Mouse (Mus musculus) retina, adult 2 months (tissue): ENCODE results near the gene Manba.
"Not testable (repeated sequence)": the region's sequence is repeated elsewhere in the genome, so short reads cannot be mapped to it uniquely, and the experiment has no call there.

ENCODE experiments used
- DNase-seq: peaks from one replicate; pipeline ENCODE4 v3.0.0-alpha.2; 2012; ENCODE audit warnings: low read depth, low spot score

The Manba gene

DNA sequence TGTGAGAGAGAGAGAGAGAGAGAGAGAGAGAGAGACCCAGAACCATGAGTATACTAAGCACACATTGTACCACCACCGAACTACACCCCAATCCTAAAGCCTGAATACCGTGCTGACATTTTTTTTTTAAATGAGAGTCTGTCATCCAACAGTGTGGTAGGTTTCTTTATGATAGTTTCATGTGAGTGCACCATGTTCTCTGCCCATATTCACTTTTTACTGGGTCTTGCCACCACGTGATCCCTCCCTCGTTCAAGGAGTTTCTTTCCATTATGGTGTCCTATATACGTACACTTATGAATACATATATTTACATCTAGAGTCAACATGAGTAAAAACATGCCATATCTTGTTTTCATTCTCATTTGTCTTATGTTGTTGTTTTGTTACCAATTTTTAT lies 940 bp downstream of the Manba start:
- DNase-seq = no peak

DNA sequence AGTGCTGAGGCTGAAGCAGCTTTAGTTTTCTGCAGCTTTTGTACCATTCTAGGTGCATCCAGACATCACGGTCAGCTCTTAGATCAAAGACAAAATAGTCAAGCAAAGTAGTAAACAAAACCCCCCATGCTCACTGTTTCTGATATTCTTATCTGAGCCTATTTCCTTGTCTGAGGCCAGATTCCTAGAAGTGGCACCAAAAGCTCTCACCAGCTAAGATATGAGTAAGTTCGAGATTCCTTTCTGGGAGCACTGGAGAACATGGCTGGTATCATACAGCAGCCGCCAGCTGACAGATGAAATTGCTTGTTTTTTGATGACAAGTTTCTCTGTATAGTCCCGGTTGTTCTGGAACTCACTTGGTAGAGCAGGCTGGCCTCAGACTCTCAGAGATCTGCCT lies 2.4 kb downstream of the Manba start:
- no peak for DNase-seq

DNA sequence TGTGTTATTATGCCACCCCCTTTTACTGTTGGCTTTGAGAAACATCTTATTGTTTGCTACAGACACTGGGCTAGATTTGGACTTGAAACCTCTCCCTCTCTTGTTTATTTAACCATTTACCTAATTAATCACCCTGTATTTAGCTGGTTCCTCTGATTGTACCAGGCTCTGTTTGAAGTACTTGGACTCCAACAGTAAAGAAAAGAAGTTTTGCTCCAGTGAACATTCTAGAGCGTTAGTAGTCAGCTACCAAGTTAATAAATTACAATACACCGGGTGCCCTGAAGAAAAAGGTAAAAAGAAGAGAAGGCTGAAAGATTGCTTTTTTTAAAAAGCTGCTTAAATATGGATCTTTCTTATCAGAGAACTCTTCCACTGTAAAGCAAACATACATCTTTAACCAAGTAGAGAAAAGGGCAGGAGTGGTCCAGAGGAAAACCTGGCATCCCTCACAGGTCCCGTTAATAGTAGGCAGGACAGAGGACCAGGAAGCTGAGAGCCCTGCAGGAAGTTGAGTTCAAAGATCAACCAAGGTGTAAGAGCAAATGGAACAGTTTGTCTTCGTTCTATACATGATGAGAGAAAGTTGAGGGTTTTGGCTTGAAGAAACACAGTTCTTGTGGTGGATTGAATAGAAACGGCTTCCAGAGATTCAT lies 4.6 kb downstream of the Manba start:
- DNase-seq = no peak

DNA sequence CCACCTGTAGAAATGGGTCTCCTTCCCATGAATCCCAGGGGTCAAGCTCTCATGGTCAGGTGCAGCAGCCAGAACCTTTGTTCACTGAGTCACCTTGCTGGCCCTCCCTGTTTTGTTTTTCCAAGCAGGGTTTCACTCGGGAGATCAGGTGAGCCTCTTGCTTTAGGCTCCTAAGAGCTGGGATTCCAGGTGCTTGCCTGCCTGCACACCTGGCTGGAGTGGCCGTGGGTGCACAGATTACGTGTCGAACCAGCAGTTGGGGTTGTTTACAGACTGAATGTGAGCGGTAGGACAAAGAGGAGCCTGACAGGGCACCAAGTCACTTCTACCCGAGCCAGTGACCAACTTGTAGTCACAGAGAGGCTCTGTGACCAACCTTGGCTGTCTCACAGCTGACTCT lies 5.7 kb downstream of the Manba start:
- DNase-seq = no peak

DNA sequence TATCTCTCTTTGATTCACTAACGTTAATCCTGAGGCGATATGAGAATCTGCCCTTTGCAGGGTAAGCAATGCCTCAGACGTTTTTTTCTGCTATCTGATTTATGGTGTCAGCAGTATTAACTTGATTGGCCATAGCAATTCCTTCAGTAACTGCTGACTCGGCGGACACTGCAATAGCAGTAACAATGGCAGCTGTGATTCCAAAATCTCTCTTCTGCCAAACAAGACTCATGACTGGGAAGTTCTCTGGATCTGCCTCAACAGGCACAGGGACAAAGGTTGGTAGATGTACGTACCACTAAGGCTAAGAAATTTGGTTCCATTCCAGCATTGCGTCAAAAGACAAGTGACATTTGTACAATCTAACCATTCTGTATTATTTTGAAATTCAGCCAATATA lies 7.9 kb downstream of the Manba start:
- DNase-seq = not testable (repeated sequence)

DNA sequence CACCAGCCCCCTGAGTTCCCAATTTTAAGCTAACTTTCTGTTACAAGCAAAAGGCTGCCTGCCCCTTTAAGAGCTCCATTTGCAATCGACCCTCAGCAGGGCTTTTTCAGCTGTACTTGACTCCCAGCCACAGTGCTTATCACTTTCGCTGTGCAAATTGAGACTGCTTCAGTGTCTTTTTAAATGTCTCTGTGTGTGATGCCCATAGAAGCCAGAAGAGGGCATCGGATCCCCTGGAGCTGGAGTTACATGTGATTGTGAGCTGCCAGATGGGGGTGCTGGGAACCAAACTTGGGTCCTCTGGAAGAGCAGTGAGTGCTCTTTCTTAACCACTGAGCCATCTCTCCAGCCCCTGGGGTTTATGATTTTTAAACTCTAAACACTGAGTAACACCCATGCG lies 12.5 kb downstream of the Manba start:
- DNase-seq = not testable (repeated sequence)

DNA sequence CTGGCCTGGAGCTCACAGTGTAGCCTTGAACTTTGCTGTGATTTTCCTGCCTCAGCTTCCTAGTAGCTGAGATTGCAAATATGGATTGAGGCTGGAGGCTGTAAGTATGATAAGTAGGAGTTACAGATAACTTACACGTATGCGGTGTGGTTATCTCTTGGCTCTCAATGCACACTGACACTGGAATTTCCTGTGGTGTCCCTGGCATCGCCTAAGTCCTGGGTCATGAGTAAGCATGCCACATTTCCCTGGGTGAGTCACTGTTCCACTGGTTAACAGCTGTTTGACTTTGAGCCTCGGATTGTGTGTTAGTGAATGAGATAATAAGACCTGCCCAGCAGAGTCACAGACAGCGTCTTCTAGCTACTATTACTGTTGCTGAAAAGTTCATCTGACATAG lies 13.5 kb downstream of the Manba start:
- DNase-seq = no peak

DNA sequence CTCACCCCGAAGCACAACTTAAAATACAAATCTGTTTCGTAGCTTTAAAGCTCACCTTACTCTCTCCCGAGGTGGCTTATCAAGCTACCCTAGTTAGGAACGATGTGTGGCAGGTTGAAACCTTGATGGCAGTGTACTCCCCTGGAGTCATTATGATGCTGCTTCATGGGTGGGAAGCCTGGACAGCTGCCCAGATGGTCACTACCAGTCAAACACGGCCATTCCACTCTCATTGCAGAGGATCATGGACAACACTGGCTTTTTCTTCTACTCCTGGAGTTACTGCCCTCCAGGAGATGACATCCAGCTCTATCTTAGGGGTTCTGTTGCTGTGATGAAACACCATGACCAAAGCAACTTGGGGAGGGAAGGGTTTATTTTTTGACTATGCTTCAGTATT lies 17.7 kb downstream of the Manba start:
- no peak for DNase-seq

DNA sequence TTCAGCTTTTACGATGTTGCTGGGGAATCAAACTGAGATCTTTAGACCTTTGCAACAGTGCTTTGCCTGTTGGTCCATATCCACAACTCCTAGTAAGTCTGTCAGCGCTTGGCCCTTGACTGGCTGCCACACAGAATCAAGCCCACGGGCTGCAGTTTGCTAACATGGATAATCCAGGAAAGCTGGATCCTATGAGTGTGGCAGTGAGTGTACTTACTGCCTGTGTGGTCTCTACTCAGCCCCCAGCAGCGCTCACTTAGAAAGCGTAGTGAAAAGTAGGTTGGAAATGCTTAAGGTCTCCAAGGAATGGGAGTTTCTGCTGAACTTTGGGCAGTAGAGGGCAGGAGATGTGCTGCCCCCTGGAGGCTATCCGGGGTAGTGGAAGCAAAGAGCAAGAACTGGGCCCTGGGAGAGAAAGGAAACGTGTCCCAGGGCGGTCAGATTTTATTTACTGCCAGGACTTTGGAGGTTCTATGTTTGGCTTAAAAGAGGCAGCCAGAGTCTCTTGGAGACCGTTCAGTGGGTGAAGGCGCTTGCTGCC lies 20.0 kb downstream of the Manba start:
- no peak for DNase-seq

DNA sequence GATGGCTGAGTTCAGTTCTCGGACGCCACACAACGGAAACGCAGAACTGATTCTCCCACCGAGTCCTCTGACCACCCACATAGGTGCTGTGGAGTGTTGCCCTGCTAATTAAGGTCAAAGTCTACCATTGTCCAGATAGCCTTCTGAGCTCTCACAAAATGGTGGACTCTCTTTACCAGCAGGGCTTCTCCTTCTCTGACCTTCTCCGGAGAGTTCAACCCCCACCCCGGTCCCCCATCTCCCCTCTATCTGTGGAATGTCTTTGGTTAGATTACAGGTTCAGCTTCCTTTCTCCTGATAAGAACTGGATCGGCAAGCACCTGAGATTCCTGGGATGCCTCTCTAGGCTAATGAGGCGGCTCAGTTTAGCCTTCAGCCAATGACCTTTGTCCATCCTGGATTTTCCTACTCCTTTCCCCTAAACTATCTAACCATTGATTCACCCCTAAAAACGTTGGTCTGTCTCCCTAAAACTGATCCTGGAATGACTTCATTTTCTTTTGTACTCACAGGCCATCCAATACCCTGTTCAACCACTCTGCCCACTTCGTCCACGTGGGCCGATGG lies 20.6 kb downstream of the Manba start:
- no peak for DNase-seq

DNA sequence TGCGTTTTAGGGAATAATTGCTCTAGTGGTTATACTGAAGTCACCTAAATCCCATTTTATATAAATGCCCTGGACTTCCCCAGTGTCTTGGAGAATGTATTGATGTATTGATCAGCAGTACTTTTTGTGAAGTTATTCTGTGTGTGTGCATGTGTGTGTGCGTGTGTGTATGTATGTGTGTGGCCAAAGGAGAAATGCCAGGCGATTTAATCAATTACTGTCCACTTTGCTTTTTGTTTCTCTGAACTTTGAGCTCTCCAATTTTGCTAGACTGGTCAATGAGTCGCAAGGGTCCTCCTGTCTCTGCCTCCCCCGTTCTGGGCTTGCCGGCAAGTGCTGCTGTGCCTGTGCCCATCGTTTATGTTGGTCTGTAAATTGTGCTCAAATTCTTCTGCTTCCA lies 22.1 kb downstream of the Manba start:
- no peak for DNase-seq

DNA sequence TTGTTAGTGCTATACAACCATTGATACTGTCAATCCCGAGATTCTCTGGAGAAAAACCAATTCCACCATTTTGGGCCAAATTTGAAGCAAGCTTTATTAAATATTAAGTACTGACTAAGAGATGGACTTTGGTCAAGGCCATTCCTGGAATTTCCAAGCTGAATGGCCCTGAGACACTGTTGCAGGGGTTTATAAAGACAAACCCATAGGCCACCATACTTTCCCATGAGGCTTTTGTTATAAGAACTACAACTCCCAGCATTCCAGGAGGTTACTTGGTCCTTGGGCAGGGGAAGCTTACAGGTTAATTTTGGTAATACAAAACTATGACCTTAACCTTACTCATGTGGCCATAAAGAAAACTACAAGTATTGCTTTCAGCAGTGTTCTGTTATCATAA lies 22.8 kb downstream of the Manba start:
- no peak for DNase-seq

DNA sequence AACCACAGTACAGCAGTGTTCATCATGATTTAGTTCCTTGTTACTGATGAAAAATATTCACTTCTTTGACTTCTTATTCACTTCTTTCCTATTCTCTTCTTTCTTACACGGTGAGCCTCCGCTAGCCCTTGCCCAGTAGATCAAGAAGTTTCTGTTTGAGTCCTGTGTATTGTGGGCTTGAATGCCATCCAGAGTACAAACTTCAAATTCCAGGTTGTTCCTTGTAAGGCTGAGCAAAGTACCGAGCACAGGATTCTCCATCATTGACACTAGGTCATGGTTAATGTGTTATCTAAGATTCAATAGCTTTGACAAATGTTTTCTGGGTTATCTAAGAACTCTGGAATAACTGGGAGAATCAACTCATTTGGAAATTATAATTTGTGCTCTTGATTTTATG lies 25.0 kb downstream of the Manba start:
- no peak for DNase-seq

DNA sequence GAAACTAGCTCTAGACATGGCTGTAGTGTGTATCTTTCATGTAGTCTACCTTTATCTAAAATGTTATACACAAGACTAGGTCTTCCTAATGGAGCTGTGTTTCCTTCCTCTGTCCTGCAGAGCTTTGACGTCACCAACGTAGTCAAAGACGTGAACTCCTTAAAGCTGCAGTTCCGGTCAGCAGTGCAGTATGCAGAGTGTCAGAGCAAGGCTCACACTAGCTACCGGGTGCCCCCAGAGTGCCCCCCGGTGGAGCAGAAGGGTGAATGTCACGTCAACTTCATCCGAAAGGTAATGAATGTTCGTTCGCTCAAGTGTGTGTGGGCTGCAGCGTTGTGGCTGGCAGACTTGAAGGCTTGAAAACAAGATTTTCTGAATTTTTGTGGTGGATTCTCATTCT lies 26.3 kb downstream of the Manba start:
- DNase-seq = no peak

DNA sequence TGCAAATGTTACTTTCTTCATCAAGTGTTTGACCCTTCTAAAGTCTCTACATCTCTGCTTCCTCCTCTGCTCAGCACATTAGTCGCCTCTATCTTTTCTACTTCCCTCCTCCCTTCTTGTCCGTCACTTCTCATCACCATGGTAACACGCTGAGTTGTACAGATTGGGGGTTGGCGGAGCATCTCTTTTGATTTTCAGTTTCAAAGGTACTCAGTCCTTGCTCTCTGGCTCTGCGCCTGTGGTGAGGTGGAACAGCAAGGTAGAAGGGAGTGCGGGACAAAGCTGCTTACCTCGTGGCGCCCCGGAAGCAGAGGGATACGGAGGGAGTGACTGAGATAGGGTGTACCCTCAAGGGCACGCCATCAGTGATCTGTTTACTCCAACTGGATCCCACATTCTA lies 27.9 kb downstream of the Manba start:
- DNase-seq = no peak

DNA sequence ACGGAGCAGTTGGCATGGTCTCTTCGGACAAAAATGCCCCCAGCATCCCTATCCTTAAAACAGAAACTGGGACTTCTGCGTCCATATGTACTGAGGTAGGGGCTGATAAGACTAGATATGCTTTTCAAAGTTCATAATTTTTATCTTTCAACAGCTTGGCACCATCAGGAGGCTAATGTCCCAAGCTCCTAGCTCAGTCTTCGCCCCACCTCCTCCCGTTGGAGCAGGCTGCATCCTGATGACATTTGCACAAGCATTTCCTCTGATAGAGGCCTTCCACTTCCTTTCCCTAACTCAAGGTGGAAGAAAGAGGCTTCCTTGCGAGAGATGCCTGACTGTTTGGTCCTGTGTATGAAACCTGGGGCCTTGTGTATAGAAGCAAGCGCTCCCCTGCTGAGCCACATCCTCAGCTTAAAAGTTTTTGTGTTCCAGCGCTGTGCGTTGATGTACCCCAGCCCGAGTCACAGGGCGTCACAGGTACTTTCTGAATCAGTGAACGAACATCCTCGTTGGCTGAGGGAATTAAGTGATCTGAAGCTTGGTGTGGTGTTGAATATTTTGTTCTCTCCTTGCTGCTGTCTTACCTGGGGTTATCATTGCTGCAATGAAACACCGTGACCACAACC lies 28.5 kb downstream of the Manba start:
- DNase-seq = no peak

DNA sequence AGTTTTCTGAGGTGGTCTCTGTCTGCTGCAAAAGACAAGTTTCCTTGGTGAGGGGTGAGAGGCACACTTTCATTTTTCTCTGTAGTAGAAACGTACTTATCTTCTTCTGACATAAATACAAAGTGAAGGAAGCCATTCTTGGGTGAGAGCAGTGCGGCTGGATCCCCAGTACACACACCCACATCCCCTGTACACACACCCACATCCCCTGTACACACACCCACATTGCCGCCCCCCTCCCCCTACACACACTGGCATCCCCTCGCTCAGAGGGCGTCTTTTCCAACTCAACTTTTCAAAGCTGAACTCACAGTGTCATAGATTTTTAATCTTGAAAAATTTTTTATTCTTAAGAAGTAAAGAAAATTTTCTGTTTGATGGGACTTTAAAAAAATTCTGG lies 29.8 kb downstream of the Manba start:
- DNase-seq = no peak

DNA sequence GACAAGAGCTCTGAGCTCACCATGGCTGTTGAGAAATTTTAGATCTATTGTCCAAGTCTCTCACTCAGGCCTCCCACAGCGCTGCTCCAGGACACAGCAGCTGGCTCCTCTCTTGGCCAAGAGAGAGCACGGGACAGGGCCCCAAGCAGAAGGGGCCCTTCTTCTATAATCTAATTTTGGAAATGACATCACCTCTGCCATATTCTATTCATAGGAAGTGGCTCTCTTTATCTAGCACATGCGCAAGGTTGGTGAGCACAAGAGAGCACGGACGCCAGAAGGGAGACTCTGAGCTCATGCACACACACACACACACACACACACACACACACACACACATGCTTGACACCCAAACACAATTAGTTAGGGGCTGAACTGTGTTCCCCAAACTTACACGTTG lies 31.5 kb downstream of the Manba start:
- no peak for DNase-seq

DNA sequence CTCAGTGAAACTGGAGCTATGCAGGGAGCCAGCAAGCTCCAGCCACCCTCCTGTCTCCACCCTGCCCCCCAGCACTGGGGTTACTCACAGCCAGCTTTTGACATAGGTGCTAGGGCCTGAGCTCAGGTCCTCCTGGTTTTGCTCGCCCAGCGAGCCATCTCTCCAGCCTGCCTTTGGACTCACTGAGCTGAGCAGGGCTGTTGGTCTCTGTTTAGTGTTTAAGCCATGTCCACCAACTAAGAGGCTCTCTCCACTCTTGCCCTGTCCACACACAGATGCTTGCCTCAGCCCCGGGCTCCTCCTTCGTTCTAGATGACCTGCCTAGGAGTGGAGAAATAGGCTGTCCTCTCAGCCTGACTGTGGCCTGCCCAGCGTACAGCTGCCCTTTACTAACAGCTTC lies 33.5 kb downstream of the Manba start:
- DNase-seq = no peak

DNA sequence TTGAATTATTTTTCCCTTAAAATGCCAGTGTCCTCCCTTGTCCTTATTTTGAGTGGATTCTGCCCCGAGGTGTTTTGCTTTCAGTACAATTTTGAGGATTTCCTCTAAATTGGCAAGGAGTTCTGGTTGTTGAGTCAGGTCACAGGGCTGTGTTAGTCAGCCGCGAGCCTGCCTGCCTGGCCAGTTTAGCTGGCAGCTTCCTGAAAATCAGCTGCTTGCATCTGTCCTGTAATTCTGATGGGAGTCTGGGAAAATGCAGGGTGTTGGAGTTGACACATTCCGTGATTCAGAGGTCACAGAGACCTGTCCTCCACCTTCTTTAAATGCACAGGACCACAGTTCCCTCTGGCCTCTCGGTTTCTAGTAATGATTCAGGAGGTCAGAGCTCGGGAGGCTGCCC lies 34.2 kb downstream of the Manba start:
- DNase-seq = no peak

DNA sequence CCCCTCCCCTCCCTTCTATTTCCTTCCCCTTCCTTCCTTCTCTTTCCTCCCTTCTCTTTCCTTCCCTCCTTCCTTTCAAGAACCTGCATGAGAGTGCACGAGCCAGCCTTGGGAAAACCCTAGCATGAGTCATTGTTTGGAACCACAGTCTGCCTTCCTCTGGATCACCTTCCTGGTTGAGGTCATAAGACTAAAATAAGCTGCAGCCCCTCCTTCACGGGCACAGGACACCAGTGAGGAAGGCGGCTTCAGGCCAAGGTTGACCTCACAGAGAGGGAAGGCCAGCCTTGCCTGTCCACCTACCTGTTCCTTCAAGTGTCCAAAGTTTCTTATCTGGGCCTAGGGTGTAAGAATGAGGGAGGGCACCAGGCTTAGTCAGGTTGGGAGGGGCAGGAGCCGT lies 36.6 kb downstream of the Manba start:
- no peak for DNase-seq

DNA sequence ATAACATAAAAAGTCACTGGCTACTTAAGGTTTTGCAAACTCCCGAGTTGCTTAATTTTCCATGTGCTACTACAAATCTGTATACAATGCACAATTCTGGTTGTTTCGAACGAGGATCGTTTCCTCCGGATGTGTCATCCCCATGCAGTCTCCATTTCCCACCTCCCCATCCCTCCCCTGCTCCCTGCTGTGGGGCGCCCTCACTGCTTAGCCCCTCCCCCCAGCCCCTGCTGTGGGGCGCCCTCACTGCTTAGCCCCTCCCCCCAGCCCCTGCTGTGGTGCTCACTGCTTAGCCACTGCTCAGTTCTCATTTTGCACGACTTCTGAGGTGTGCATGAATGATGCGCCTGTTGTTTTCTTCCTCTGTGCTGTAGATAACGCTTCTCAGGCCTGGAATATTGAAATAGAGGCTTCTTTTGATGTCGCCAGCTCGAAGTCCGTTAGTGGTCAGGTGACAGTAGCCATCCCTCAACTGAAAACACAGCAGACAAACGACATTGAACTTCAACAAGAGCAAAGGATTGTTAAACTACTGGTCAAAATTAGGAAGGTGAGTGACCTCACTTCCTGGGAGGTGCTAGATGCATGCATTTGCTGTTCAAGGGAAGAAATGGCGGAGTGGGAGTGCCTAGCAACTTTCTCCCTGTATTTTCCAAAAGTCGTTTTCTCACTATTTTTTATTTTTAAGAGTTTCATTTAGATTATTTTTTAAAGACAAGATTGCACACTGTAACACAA lies 37.4 kb downstream of the Manba start:
- no peak for DNase-seq

DNA sequence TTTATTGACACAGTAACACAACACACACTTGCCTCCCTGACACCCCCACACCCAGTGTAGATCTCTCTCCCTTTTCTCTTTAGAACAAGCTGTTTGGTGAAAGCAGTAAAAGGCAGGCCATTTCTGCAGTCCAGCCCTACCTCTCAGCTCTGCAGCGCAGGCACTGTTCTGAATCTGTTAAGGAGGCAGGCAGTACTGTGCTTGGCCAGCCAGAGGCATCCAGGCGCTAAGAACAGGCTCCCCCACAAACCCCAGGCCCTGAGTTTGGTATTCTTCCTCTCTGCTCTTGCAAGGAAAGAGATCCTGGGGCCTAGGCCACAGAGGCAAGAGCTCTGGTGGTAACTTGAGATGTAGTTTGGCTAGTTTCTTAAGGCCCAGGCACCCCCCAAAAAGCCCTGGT lies 39.5 kb downstream of the Manba start:
- not testable (repeated sequence) for DNase-seq
